Mouse (Mus musculus) cerebellum, postnatal 4 days (tissue): ENCODE results near the gene Gosr1.
"Not testable (repeated sequence)": the region's sequence is repeated elsewhere in the genome, so short reads cannot be mapped to it uniquely, and the experiment has no call there.

Source experiments
- DNase-seq, 2 experiments: peaks; one replicate each; pipeline ENCODE4 v3.0.0; 2022; ENCODE audit warnings: low spot score in 2 of 2, mixed read lengths in 1 of 2

The Gosr1 gene

DNA sequence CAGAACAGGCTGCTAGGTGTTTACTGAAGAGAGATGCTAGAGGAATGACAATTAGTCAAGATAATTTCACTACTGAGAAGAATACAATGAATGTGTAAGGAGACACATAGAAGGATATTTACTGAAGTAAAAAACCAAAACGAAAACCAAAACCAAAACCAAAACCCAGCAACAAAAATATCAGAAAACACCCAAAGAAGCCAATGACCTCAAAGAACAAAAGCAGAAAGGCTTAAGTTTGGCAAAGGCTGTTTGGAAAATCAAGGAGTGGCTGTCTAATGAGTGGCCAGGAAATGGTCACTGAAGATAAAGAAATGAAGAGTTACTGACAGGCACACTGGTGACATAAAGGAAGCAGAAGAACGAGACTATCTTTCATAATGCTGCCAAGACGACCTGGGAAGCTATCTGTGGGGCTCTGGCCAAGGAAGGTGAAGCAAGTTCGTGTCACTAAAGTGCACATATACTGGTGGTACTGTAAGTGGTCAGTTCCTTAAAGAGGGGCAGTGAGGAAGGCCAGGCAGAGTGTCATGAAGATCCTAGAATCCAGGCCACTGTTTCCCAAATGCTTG, 27.5 kb downstream of the Gosr1 start:
- no peak for DNase-seq

- no peak for DNase-seq
Observed at GRCm38 (mm10) chr11:76734560-76734959, 28.8 kb downstream of the Gosr1 start.

DNA sequence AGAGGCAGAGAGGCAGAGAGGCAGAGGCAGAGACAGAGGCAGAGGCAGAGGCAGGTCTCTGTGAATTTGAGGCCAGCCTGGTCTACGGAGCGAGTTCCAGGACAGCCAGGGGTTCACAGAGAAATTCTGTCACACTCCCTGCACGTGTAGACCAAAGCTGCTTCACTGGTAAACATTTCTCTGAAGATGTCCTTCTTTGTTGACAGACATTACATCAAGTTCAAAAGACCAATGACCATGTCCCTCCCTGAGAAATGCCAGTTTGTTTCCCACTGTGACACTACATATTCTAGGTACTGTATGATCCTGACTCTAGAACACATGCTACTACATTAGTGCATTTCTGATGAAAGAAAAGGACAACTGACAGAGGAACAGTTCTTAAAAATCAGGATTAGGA, 32.7 kb downstream of the Gosr1 start:
- no peak for DNase-seq

- no peak for DNase-seq
Observed at GRCm38 (mm10) chr11:76728093-76728492, 35.3 kb downstream of the Gosr1 start.

- DNase-seq = no peak
Observed at GRCm38 (mm10) chr11:76723911-76724310, 39.5 kb downstream of the Gosr1 start.

- DNase-seq = no peak
Observed at GRCm38 (mm10) chr11:76717000-76717399, 46.4 kb downstream of the Gosr1 start.

DNA sequence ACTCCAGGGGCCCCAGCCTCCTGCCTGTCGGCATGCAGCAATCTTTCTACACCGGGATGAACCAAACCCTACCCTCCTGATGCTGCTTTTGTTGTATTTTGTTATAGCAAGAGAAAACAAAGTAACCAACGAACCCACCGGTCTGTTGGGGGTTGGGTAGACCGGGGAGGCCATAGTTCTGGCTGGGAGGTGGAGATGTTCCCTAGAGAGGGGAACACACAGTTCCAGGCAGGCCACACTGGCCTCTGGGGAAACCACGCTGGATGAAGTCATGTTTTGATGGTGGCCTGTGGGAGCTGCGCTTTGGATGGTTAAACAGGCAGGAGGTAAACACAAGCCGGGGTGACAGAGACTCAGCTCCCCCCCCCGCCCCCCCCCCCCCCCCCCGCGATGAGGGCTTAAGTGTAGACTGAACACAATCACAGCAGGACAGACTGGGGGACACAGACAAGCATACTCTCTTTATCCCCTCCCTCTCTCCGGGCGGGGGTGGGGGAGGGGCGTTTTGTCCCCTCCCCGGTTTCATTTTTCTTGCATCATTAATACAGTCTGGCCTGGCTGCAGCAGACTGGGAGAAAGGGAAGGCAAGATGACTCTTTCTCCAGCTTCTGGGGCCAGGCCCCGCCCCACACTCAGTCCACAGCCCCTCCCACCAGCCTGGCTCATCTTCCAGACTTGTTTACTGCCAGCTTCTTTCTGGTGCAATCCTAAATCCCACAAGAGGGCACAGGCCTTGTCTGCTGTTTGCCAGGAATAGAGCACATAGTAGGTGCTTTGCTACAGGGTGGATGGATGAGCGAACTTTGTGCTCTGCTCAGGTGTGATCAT, 53.5 kb downstream of the Gosr1 start:
- DNase-seq = peak in 1 of 2 experiments; percentile 29

DNA sequence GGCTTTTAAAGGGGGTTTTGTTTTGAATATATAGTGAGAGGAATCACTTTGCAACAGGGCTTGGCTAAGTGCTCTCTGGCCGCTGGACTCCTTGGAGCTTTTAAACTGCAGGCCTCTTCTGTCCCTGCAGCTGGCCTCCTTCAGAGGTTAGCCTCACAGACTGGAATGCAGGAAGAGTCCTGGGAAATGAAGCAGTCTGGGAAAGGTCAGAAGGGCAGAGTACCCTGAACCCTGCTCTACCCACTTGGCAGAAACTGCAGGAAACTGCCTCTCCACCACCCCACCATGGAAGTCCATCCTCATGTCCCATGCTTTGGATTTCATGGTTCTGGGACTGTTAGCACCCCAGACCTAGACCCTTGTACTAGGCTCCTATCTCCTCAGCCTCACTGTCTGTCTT, 54.5 kb downstream of the Gosr1 start:
- no peak for DNase-seq

- no peak for DNase-seq
Observed at GRCm38 (mm10) chr11:76708066-76708465, 55.3 kb downstream of the Gosr1 start.

- no peak for DNase-seq
Observed at GRCm38 (mm10) chr11:76707656-76708055, 55.7 kb downstream of the Gosr1 start.

DNA sequence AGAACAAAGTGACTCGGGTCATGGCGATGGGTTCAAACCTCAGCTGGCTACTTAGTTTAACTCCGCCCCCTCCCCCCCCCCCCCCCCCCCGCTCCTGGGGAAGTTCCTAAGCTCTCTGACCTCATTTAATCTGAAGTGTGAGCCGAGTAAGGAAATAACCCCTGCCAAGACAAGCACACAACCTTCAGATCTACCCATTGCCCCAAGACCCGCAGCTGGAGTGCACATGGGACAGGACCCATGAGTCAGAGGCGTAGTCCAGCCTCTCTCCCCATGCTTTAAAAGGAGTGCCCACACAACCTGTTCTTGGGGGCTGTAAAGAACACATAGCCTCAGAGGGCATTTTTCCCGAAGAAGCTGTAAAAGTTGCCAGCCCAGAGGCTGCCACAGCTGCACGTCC, 63.8 kb downstream of the Gosr1 start:
- DNase-seq = no peak

DNA sequence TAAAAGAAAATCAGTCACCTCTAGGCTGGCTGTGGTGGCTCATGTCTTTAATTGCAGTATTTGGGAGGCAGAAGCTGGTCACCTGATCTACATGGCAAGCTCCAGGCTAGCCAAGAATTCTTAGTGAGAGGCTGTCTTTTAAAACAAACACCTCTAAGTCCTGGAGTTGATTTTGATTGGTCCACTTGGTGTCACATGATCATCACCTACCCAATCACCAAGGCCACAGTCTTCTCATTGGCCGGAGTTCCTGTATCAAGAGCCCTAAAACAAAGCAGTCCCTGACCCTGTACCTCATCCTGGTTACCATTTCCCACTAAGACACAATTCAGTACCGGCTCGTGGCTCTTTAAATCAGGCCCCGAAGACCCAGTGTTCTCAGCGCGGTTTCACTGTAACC, 67.6 kb downstream of the Gosr1 start:
- no peak for DNase-seq

GRCm38 (mm10) chr11:76692096-76692495, 71.3 kb downstream of the Gosr1 start:
- no peak for DNase-seq

DNA sequence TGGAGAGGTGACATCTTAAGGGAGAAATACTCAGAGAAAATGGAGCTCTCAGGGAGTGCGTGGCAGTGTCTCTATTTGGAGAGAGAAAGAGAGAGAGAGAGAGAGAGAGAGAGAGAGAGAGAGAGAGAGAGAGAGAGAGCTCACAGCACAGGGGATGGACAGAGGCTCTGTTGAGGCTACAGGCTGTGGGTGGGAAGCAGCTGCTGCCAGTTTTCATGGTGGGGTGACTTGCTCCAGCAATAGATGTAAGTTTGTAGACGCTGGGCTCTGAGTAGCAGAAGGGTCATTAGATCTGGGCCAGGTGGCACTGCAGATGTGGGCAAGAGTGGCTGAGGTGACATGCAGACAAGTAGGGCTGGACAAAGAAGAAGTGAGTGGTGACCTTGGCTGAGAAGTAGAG, 77.8 kb downstream of the Gosr1 start:
- no peak for DNase-seq

DNA sequence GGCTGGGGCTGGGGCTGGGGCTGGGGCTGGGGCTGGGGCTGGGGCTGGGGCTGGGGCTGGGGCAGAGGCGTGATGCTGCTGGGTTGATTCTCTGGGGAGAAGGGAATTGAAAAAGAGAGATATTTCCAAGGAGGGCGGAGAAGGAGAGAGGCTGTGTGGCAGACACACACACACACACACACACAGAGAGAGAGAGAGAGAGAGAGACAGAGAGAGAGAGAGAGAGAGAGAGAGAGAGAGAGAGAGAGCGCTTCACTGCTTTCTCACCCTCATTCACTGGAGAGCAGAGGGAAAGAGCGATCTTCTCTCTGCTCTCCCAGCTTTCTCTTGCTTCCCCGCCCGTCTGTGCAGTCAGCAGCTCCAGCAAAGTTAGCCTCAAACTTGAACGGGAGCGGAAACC, 83.9 kb downstream of the Gosr1 start, which contains the start of gene Trarg1:
Gene Trarg1 (plus strand): TSS at position 301 of the 400 bp plus-strand sequence.
- DNase-seq = not testable (repeated sequence)
